Mouse (Mus musculus) cerebellum, adult 2 months (tissue): ENCODE measurements at regions not wholly inside any gene's neighbourhood (a gene's known extent, or its start where the extent isn't known, plus 50 kb on each side); places are given as distances from the start of the nearest gene placed in this dataset.

Experiments
- CTCF ChIP-seq: fragments of 200-500 bp; IDR thresholded peaks from 2 replicates; pipeline ENCODE4 v1.5.1; 2011; ENCODE audit warnings: low read depth, mild to moderate bottlenecking, control low read depth, low read length, moderate library complexity, borderline replicate concordance; ENCODE audit not compliant: insufficient read depth
- POLR2A ChIP-seq: fragments of 200-500 bp; IDR thresholded peaks from 2 replicates; pipeline ENCODE4 v1.6.1; 2011; ENCODE audit warnings: low read length, control low read depth, borderline replicate concordance; ENCODE audit not compliant: insufficient read depth

GRCm38 (mm10) chr6:37696074-37696473, 166.1 kb downstream of the Akr1d1 start:
- no peak for TF ChIP-seq CTCF
- TF ChIP-seq POLR2A, result no peak
